Mouse (Mus musculus): ENCODE data around the gene Gm49336. TPM values are rescaled to one million over a fixed set of nuclear protein-coding genes. Genes with fewer than 3 reads are reported as not detected.

The Gm49336 gene
- polyA plus RNA-seq, 1 experiment from 2014 or later, result 44.7 TPM

GRCm38 (mm10) chr14:60176469-60176890 lies 74.8 kb downstream of the Gm49336 start:
- Histone ChIP-seq H3K36me3 (peaks cover 7% of the 10 kb centered on the region; the same call in 1 of the 2 replicates), H3K4me3 (peak overlapping the region; percentile 91), H3K9me3 (no peaks in the 10 kb centered on the region), H3K4me1 (peaks cover 54% of the 10 kb centered on the region), H3K27ac (peak overlapping the region; percentile 94), H3K27me3 (ENCODE audit: insufficient read depth, poor library complexity, severe bottlenecking) (peaks cover 20% of the 10 kb centered on the region)
- WGBS, result 21% methylated on average over 9 of the region's 9 CpGs
- no peak for DNase-seq (ENCODE audit: low spot score)

DNA sequence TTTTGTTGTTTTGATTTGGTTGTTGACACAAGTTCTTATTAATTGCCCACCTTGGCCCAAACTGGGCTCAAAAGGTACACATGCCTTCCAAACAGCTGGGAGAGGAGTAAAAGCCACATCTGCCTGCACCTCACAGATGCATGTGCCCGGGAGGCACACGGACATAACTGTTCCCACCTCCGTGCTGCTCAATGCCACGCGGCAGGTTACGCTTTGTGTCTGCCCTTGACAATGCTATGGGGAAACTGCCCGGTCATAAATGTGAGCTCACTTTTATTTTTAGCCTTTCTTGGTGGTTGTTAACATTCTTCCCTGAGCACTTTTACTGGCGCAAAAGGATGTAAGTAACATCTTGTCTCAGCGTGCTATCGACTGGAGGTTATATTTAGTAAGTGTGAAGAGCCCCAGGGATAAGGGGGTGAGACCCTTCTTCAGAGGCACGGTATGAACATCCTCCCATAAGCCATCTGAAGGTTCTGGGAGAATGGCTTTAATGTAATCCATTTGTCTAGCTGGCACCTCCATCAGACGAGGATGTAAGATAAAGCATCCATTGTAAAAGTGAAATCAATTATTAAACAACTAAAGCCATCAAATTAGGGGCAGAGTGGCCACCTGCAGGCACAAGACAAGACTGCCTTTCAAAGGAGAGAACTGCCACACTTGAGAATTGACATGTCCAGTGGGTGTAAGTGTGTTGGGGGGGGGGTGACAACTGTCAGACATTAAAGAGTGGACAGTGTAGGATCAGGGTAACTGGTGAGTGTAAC lies 78.8 kb downstream of the Gm49336 start:
- Histone ChIP-seq H3K9me3 (no peaks in the 10 kb centered on the region), H3K4me1 (peaks cover 46% of the 10 kb centered on the region), H3K4me3 (no peak overlapping the region), H3K36me3 (no peaks in the 10 kb centered on the region), H3K27ac (peak overlapping the region; percentile 87), H3K27me3 (ENCODE audit: insufficient read depth, poor library complexity, severe bottlenecking) (peaks cover 20% of the 10 kb centered on the region)
- DNase-seq (ENCODE audit: low spot score), result peak; percentile 84
- 36% methylated on average over 12 of the region's 12 CpGs for WGBS

DNA sequence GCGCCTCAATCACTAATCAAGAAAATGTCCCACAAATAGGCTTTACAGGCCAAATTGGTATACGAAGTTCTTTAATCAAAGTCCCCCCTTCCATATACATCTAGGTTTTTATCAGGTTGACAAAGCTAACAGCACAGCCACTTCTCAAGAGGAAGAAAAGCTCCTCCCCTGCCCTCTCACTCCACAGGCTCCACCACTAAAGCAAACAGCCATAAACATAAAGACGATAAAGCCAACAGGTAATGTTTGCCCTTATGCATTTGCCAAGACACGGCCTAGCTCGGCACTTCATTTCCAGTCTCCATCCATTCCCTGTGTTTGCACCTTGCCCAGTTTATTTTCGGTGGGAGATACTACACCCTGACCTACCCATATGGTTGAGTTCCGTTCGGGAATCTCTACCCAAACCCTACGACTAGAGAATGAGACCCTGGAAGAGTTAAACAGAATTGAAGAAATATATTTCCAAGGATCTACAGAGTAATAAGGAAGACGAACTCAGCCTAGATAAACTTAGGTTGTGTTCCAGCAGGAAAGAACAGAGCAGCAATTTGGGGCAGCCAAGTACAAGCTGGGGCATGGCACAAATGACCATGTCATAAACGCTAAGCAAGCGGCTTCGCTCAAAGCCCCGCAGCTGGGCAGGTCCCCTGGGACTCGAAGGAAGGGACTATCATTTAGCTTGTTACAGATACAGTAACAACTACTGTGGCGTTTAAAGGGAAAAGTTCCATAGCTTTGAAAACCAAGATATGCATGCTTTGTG lies 80.3 kb downstream of the Gm49336 start:
- H3K4me1 ChIP-seq, result peaks cover 38% of the 10 kb centered on the region
- H3K4me3 ChIP-seq, result no peak overlapping the region
- H3K27ac ChIP-seq, result peak overlapping the region; percentile 87; the same call in 1 of the 2 replicates
- no peaks in the 10 kb centered on the region for H3K36me3 ChIP-seq
- peaks cover 14% of the 10 kb centered on the region for H3K27me3 ChIP-seq (ENCODE audit: insufficient read depth, poor library complexity, severe bottlenecking)
- WGBS, result 79% methylated on average over 16 of the region's 16 CpGs
- H3K9me3 ChIP-seq, result no peaks in the 10 kb centered on the region
- no peak for DNase-seq (ENCODE audit: low spot score)

- peaks cover 9% of the 10 kb centered on the region for H3K4me1 ChIP-seq
- no peaks in the 10 kb centered on the region for H3K27me3 ChIP-seq (ENCODE audit: insufficient read depth, poor library complexity, severe bottlenecking)
- WGBS, result 83% methylated on average over 3 of the region's 3 CpGs
- no peak overlapping the region for H3K27ac ChIP-seq
- H3K4me3 ChIP-seq, result no peak overlapping the region
- H3K9me3 ChIP-seq, result no peaks in the 10 kb centered on the region
- no peaks in the 10 kb centered on the region for H3K36me3 ChIP-seq
- no peak for DNase-seq (ENCODE audit: low spot score)
These were observed 87.9 kb downstream of the Gm49336 start for GRCm38 (mm10) chr14:60163367-60163766.

MicroRNAs within 50 kb of the gene (microRNA counts, 519-probe panel; counts per million panel counts)
- microRNA mmu-miR-719, result not detected

Small RNA genes within 50 kb of the gene (microRNA-seq; reads per million reads assigned to microRNA genes)
- gene Mir719, result not detected

Other genes with a start within 250 kb of the Gm49336 start
- gene Atp8a2, start 54.3 kb downstream of the Gm49336 start, polyA plus RNA-seq (2016; fragmentation: Nextera tagmentation; extraction: Ambion mirVana), result 6.9 and 8.0 TPM in 2 replicates
- gene Nupl1, start 76 bp downstream of the Gm49336 start, polyA plus RNA-seq (2016; fragmentation: Nextera tagmentation; extraction: Ambion mirVana), result 0.07 TPM in 1 of 2 replicates, not detected in the other
- gene Mtmr6, start 13.7 kb upstream of the Gm49336 start, polyA plus RNA-seq (2016; fragmentation: Nextera tagmentation; extraction: Ambion mirVana), result 22.4 and 28.4 TPM in 2 replicates
- gene Amer2, start 121.8 kb upstream of the Gm49336 start, polyA plus RNA-seq (2016; fragmentation: Nextera tagmentation; extraction: Ambion mirVana), result 0.65 and 1.7 TPM in 2 replicates